20 mouse cellular contexts compared by ENCODE assay signal in genomic region chr15:95846102-95846501, GRCm38 (mm10). TPM values are rescaled to one million over a fixed set of nuclear protein-coding genes. Genes with fewer than 3 reads are reported as not detected.
DNase-seq lines count a peak whose midpoint lies in the region; ATAC-seq and TF ChIP-seq lines count a peak whose summit lies in the region.
"Had no signal": no experiment of that assay in that cellular context is flagged by ENCODE, and none has a peak within 500 bp of the region (broad histone marks: within the 10 kb centered on the region; RNA-seq: fewer than 3 reads in every experiment).

No protein-coding gene starts in this region.

- DNase-seq in forebrain, embryonic 11.5 days (ENCODE audit: low spot score) = peak; percentile 35
- no peak for DNase-seq in limb, embryonic 10.5 days (ENCODE audit: low spot score)
- DNase-seq in right cerebral cortex, postnatal 4 days = no peak
- DNase-seq: adrenal gland, postnatal 14 days; B cell, adult 2 months; cerebellum, adult 11-12 months; cerebellum, adult 9-10 months; cerebellum, postnatal 36 days; gastrocnemius, postnatal 25 days; heart, postnatal 36 days had no signal

- H3K79me3 ChIP-seq in C2C12 (ENCODE audit: low read depth) = peaks cover 56% of the 10 kb centered on the region

- no peaks in the 10 kb centered on the region for H3K4me1 ChIP-seq in forebrain, embryonic 11.5 days (replicated peaks; ENCODE audit: control insufficient read depth, insufficient read depth, low read length)
- peaks cover 12% of the 10 kb centered on the region; the same call in 1 of the 2 replicates for H3K4me1 ChIP-seq in forebrain, embryonic 13.5 days
- H3K4me1 ChIP-seq in limb, embryonic 12.5 days (replicated peaks) = peaks cover 39% of the 10 kb centered on the region
- peaks cover 29% of the 10 kb centered on the region for H3K4me1 ChIP-seq in limb, embryonic 10.5 days
- peaks cover 35% of the 10 kb centered on the region for H3K4me1 ChIP-seq in small intestine, adult 2 months (ENCODE audit: control insufficient read depth, insufficient read depth, insufficient read length, low read length)
- H3K4me1 ChIP-seq: forebrain, embryonic 15.5 days had no signal

- H3K27ac ChIP-seq in forebrain, embryonic 11.5 days (ENCODE audit: low read depth, low read length) = no peak overlapping the region
- no peak overlapping the region for H3K27ac ChIP-seq in forebrain, embryonic 13.5 days
- H3K27ac ChIP-seq in limb, embryonic 12.5 days = 0 out of 2 replicates have a peak overlapping the region, but pooled peaks have one; percentile 31
- H3K27ac ChIP-seq in limb, embryonic 10.5 days = no peak overlapping the region
- H3K27ac ChIP-seq in small intestine, adult 2 months (ENCODE audit: insufficient read depth, low read depth, low read length) = 0 out of 2 replicates have a peak overlapping the region, but pooled peaks have one; percentile 3
- H3K27ac ChIP-seq: embryonic facial prominence, embryonic 10.5 days; forebrain, embryonic 15.5 days; hindbrain, embryonic 15.5 days had no signal

- WGBS in forebrain, embryonic 11.5 days = 83% methylated on average over 5 of the region's 5 CpGs
- WGBS in forebrain, embryonic 13.5 days = 87% methylated on average over 5 of the region's 5 CpGs
- WGBS in limb, embryonic 12.5 days = 50% methylated on average over 5 of the region's 5 CpGs
- 86% methylated on average over 5 of the region's 5 CpGs for WGBS in limb, embryonic 10.5 days
- 55% methylated on average over 5 of the region's 5 CpGs for WGBS in small intestine, adult 2 months

- H3K4me3 ChIP-seq in forebrain, embryonic 11.5 days (ENCODE audit: low read depth, low read length) = no peak overlapping the region
- no peak overlapping the region for H3K4me3 ChIP-seq in forebrain, embryonic 13.5 days
- H3K4me3 ChIP-seq in limb, embryonic 12.5 days (replicated peaks) = no peak overlapping the region
- H3K4me3 ChIP-seq in limb, embryonic 10.5 days = no peak overlapping the region
- no peak overlapping the region for H3K4me3 ChIP-seq in C2C12 (ENCODE audit: insufficient read depth, poor library complexity, severe bottlenecking)
- no peak overlapping the region for H3K4me3 ChIP-seq in small intestine, adult 2 months (ENCODE audit: low read depth, low read length)
- H3K4me3 ChIP-seq: embryonic facial prominence, embryonic 10.5 days; forebrain, embryonic 15.5 days; heart, embryonic 12.5 days; hindbrain, embryonic 15.5 days had no signal

- no peaks in the 10 kb centered on the region for H3K27me3 ChIP-seq in forebrain, embryonic 11.5 days (ENCODE audit: control insufficient read depth, insufficient read depth, low read length)
- H3K27me3 ChIP-seq in forebrain, embryonic 13.5 days = no peaks in the 10 kb centered on the region
- no peaks in the 10 kb centered on the region for H3K27me3 ChIP-seq in limb, embryonic 12.5 days
- no peaks in the 10 kb centered on the region for H3K27me3 ChIP-seq in limb, embryonic 10.5 days (ENCODE audit: low read depth, poor library complexity, severe bottlenecking)
- H3K27me3 ChIP-seq in C2C12 (ENCODE audit: control insufficient read depth, insufficient read depth, insufficient read length) = no peaks in the 10 kb centered on the region
- no peaks in the 10 kb centered on the region for H3K27me3 ChIP-seq in small intestine, adult 2 months (ENCODE audit: control insufficient read depth, insufficient read depth, low read length)
- H3K27me3 ChIP-seq: forebrain, embryonic 15.5 days; heart, embryonic 12.5 days; hindbrain, embryonic 15.5 days; Patski had no signal

- peaks cover 97% of the 10 kb centered on the region for H3K79me2 ChIP-seq in C2C12 (ENCODE audit: control insufficient read depth, insufficient read depth)

- no peak overlapping the region for H3ac ChIP-seq in C2C12 (ENCODE audit: control insufficient read depth, insufficient read length, low read depth)

- H3K9ac ChIP-seq in forebrain, embryonic 11.5 days (ENCODE audit: low read length) = no peak overlapping the region
- no peak overlapping the region for H3K9ac ChIP-seq in forebrain, embryonic 13.5 days
- no peak overlapping the region for H3K9ac ChIP-seq in limb, embryonic 12.5 days (replicated peaks)
- H3K9ac ChIP-seq: forebrain, embryonic 15.5 days; heart, embryonic 12.5 days; hindbrain, embryonic 15.5 days had no signal

- ATAC-seq in forebrain, embryonic 11.5 days (replicated peaks; ENCODE audit: low FRiP score) = no peak
- ATAC-seq in forebrain, embryonic 13.5 days = no peak
- no peak for ATAC-seq in limb, embryonic 12.5 days (ENCODE audit: insufficient number of reproducible peaks, insufficient read depth, low FRiP score, low TSS enrichment, low read depth)
- ATAC-seq: activated CD4-positive, CD25-positive, alpha-beta regulatory T cell, adult 4 months; forebrain, embryonic 15.5 days; Patski had no signal

- TF ChIP-seq POLR2A in small intestine, adult 2 months (IDR thresholded peaks at IDR 0.05; ENCODE audit: low read depth, low read length) = no peak

- no peak for TF ChIP-seq CTCF in C2C12 (IDR thresholded peaks at IDR 0.05; ENCODE audit: control insufficient read depth, insufficient read depth, insufficient read length)
- no peak for TF ChIP-seq CTCF in small intestine, adult 2 months (IDR thresholded peaks at IDR 0.05; ENCODE audit: extremely low read depth, insufficient read length, insufficient replicate concordance, low read depth, low read length)

- H3K4me2 ChIP-seq in forebrain, embryonic 11.5 days (ENCODE audit: low read depth, low read length, severe bottlenecking) = no peak overlapping the region
- no peak overlapping the region for H3K4me2 ChIP-seq in forebrain, embryonic 13.5 days
- H3K4me2 ChIP-seq in limb, embryonic 12.5 days = no peak overlapping the region
- H3K4me2 ChIP-seq: forebrain, embryonic 15.5 days; heart, embryonic 12.5 days; hindbrain, embryonic 15.5 days had no signal

- no peaks in the 10 kb centered on the region for H3K36me3 ChIP-seq in forebrain, embryonic 11.5 days (ENCODE audit: control insufficient read depth, insufficient read depth, low read length)
- no peaks in the 10 kb centered on the region for H3K36me3 ChIP-seq in forebrain, embryonic 13.5 days (ENCODE audit: poor library complexity, severe bottlenecking)
- no peaks in the 10 kb centered on the region for H3K36me3 ChIP-seq in limb, embryonic 12.5 days
- no peaks in the 10 kb centered on the region for H3K36me3 ChIP-seq in limb, embryonic 10.5 days
- H3K36me3 ChIP-seq in C2C12 (ENCODE audit: control insufficient read depth, insufficient read depth) = peaks cover 8% of the 10 kb centered on the region
- peaks cover 1% of the 10 kb centered on the region; the same call in 1 of the 2 replicates for H3K36me3 ChIP-seq in small intestine, adult 2 months (ENCODE audit: control insufficient read depth, insufficient read depth, low read length)
- H3K36me3 ChIP-seq: embryonic facial prominence, embryonic 10.5 days; forebrain, embryonic 15.5 days; heart, embryonic 12.5 days; hindbrain, embryonic 15.5 days had no signal

- no peaks in the 10 kb centered on the region for H3K9me3 ChIP-seq in forebrain, embryonic 11.5 days (ENCODE audit: control insufficient read depth, low read length)
- no peaks in the 10 kb centered on the region for H3K9me3 ChIP-seq in forebrain, embryonic 13.5 days (replicated peaks)
- H3K9me3 ChIP-seq in limb, embryonic 12.5 days = no peaks in the 10 kb centered on the region
- no peaks in the 10 kb centered on the region for H3K9me3 ChIP-seq in limb, embryonic 10.5 days (replicated peaks)
- H3K9me3 ChIP-seq: embryonic facial prominence, embryonic 10.5 days; forebrain, embryonic 15.5 days; heart, embryonic 12.5 days; hindbrain, embryonic 15.5 days had no signal

TF ChIP-seq in C2C12, 6 proteins besides CTCF, POLR2A, EP300 and RAD21:
- TF ChIP-seq CEBPB (IDR thresholded peaks at IDR 0.05; ENCODE audit: low read depth) (peak; percentile 8), MAX (IDR thresholded peaks at IDR 0.05) (no peak)

RNA-seq across cellular contexts. Expression of gene Ano6, which starts 55.5 kb away (rescaled TPM):
- 38.0 and 40.3 TPM in 2 replicates for polyA plus RNA-seq in forebrain, embryonic 11.5 days (2014; fragmentation: Nextera tagmentation; extraction: Ambion mirVana)
- 21.4 and 22.9 TPM in 2 replicates for polyA plus RNA-seq in forebrain, embryonic 13.5 days (2015; fragmentation: Nextera tagmentation; extraction: Ambion mirVana)
- 47.3 and 51.6 TPM in 2 replicates for polyA plus RNA-seq in limb, embryonic 12.5 days (2016; fragmentation: Nextera tagmentation; extraction: Ambion mirVana)
- polyA plus RNA-seq in limb, embryonic 10.5 days (2016; fragmentation: Nextera tagmentation; extraction: Ambion mirVana) = 33.5 and 44.6 TPM in 2 replicates
- polyA plus RNA-seq in C2C12 (2012; fragmentation: generic; extraction: Trizol) = 73.2 TPM
- polyA plus RNA-seq in small intestine, adult 2 months (2012; rRNA removed) = 15.1 and 172 TPM in 2 replicates

Comparison
In these comparisons a context has a peak if more than half of its experiments do, and no peak if none do; other contexts are left out.
1. H3K27ac ChIP-seq: peak in limb, embryonic 12.5 days (single experiment) and small intestine, adult 2 months (single experiment); none in forebrain, embryonic 11.5 days (single experiment), forebrain, embryonic 13.5 days (single experiment) and limb, embryonic 10.5 days (single experiment).